Mouse (Mus musculus) ES-Bruce4 (cell line): Measurements from ENCODE around the gene Socs3.

Source experiments
- CTCF ChIP-seq: IDR thresholded peaks from one replicate; pipeline ENCODE4 v1.8.1; 2011; ENCODE audit warnings: low read depth, low read length
- POLR2A ChIP-seq: IDR thresholded peaks from one replicate; pipeline ENCODE4 v1.8.1; 2011; ENCODE audit warnings: low read length; ENCODE audit not compliant: insufficient read depth

GRCm38 (mm10) chr11:118013339-118013738 lies 43.5 kb upstream of the Socs3 start:
- TF ChIP-seq CTCF (no peak), POLR2A (no peak)
